Mouse (Mus musculus) liver, adult 2 months (tissue): ENCODE results near the gene Zpbp. TPM values are rescaled to one million over a fixed set of nuclear protein-coding genes. Genes with fewer than 3 reads are reported as not detected.

Experiments
- DNase-seq: peaks from one replicate; pipeline ENCODE4 v3.0.0-alpha.2; 2011; ENCODE audit warnings: low read depth, low spot score; ENCODE audit errors: extremely low read depth
- H3K27ac ChIP-seq: fragments of 200-500 bp; replicated peaks from 2 replicates; pipeline ENCODE4 v1.5.1; 2012; ENCODE audit warnings: low read depth, mild to moderate bottlenecking, control low read depth, inconsistent platforms, low read length; ENCODE audit not compliant: insufficient read depth
- H3K27me3 ChIP-seq: fragments of 200-500 bp; 2 replicates; pipeline ENCODE4 v1.6.1; 2012; ENCODE audit warnings: mild to moderate bottlenecking, moderate library complexity, low read length, inconsistent platforms; ENCODE audit not compliant: control insufficient read depth, insufficient read depth
- H3K36me3 ChIP-seq: fragments of 200-500 bp; 2 replicates; pipeline ENCODE4 v1.6.1; 2012; ENCODE audit warnings: low read length, inconsistent platforms; ENCODE audit not compliant: control insufficient read depth, insufficient read depth
- H3K4me1 ChIP-seq: fragments of 200-500 bp; 2 replicates; pipeline ENCODE4 v1.6.1; 2011; ENCODE audit warnings: low read length; ENCODE audit not compliant: control insufficient read depth, insufficient read depth
- H3K4me3 ChIP-seq: fragments of 200-500 bp; 2 replicates; pipeline ENCODE4 v1.5.1; 2011; ENCODE audit warnings: low read depth, mild to moderate bottlenecking, control low read depth, low read length, moderate library complexity; ENCODE audit not compliant: insufficient read depth
- H3K79me2 ChIP-seq: fragments of 200-500 bp; 2 replicates; pipeline ENCODE4 v1.6.1; 2012; ENCODE audit warnings: inconsistent platforms, mild to moderate bottlenecking, low read length, moderate library complexity; ENCODE audit not compliant: control insufficient read depth, insufficient read depth
- H3K9ac ChIP-seq: fragments of 200-500 bp; 2 replicates; pipeline ENCODE4 v1.6.1; 2012; ENCODE audit warnings: low read depth, mild to moderate bottlenecking, control low read depth, inconsistent platforms, low read length
- CTCF ChIP-seq: fragments of 200-500 bp; IDR thresholded peaks from 2 replicates; pipeline ENCODE4 v1.5.1; 2011; ENCODE audit warnings: low read depth, low read length, control low read depth
- POLR2A ChIP-seq: fragments of 200-500 bp; IDR thresholded peaks from 2 replicates; pipeline ENCODE4 v1.6.1; 2011; ENCODE audit warnings: low read length, control low read depth; ENCODE audit not compliant: insufficient read depth; ENCODE audit errors: extremely low read depth
- WGBS: fragments of 180-500 bp; shearing (Covaris S2); methylation state at CpG from one replicate; pipeline ENCODE4 v1.1.7; 2018; 5-methylcytosine and 5-hydroxymethylcytosine counted together
- polyA plus RNA-seq: library from polyadenylated mRNA; depleted of rRNA; stranded (reverse); fragments of >200 nt; gene quantifications from 2 replicates; pipeline ENCODE4 v1.2.3, GENCODE M21; 2012
- total RNA-seq: library from RNA; depleted of rRNA; stranded (reverse); fragments of >200 nt; gene quantifications from 2 replicates; pipeline ENCODE4 v1.2.3, GENCODE M21; 2014

The Zpbp gene
- total and polyA plus RNA-seq, 2 experiments = 0.01 to 0.09 TPM

- TF ChIP-seq CTCF (no peak), POLR2A (no peak)
- Histone ChIP-seq H3K36me3 (no peaks in the 10 kb centered on the region), H3K9ac (no peak overlapping the region), H3K79me2 (no peaks in the 10 kb centered on the region), H3K27me3 (no peaks in the 10 kb centered on the region), H3K4me3 (no peak overlapping the region), H3K4me1 (no peaks in the 10 kb centered on the region), H3K27ac (no peak overlapping the region)
- no peak for DNase-seq
- 42% methylated on average over 8 of the region's 8 CpGs for WGBS
These were observed 22.2 kb upstream of the Zpbp start for GRCm38 (mm10) chr11:11484378-11484777.

- Histone ChIP-seq H3K36me3 (no peaks in the 10 kb centered on the region), H3K4me1 (no peaks in the 10 kb centered on the region), H3K9ac (no peak overlapping the region), H3K27me3 (peaks cover 2% of the 10 kb centered on the region; the same call in 1 of the 2 replicates), H3K79me2 (no peaks in the 10 kb centered on the region), H3K27ac (no peak overlapping the region), H3K4me3 (no peak overlapping the region)
- no peak for DNase-seq
- TF ChIP-seq POLR2A = no peak
- TF ChIP-seq CTCF = no peak
These were observed 6.7 kb upstream of the Zpbp start for GRCm38 (mm10) chr11:11468924-11469323.

GRCm38 (mm10) chr11:11462561-11462890 lies 318 bp upstream of the Zpbp start:
- Histone ChIP-seq H3K4me3 (peak overlapping the region; percentile 52; the same call in 1 of the 2 replicates), H3K4me1 (no peaks in the 10 kb centered on the region; the same call in 1 of the 2 replicates), H3K36me3 (no peaks in the 10 kb centered on the region), H3K9ac (no peak overlapping the region), H3K79me2 (no peaks in the 10 kb centered on the region), H3K27me3 (peaks cover 2% of the 10 kb centered on the region; the same call in 1 of the 2 replicates), H3K27ac (no peak overlapping the region)
- 81% methylated on average over 5 of the region's 5 CpGs for WGBS
- no peak for DNase-seq
- TF ChIP-seq CTCF (no peak), POLR2A (no peak)

GRCm38 (mm10) chr11:11455037-11455436 lies 7.2 kb downstream of the Zpbp start:
- DNase-seq = peak; percentile 11
- H3K9ac ChIP-seq = no peak overlapping the region
- no peak for TF ChIP-seq POLR2A
- peak; percentile 7; the same call in 1 of the 2 replicates for TF ChIP-seq CTCF
- no peaks in the 10 kb centered on the region for H3K4me1 ChIP-seq
- H3K4me3 ChIP-seq = no peak overlapping the region
- no peaks in the 10 kb centered on the region for H3K36me3 ChIP-seq
- 23% methylated on average over 2 of the region's 2 CpGs for WGBS
- no peaks in the 10 kb centered on the region for H3K27me3 ChIP-seq
- H3K27ac ChIP-seq = no peak overlapping the region
- no peaks in the 10 kb centered on the region for H3K79me2 ChIP-seq

- Histone ChIP-seq H3K9ac (no peak overlapping the region), H3K27ac (no peak overlapping the region), H3K36me3 (no peaks in the 10 kb centered on the region), H3K4me3 (no peak overlapping the region), H3K4me1 (no peaks in the 10 kb centered on the region), H3K79me2 (no peaks in the 10 kb centered on the region), H3K27me3 (no peaks in the 10 kb centered on the region)
- no peak for DNase-seq
- 78% methylated on average over 2 of the region's 2 CpGs for WGBS
- TF ChIP-seq POLR2A (no peak), CTCF (no peak)
These were observed 44.9 kb downstream of the Zpbp start for GRCm38 (mm10) chr11:11417356-11417755.

GRCm38 (mm10) chr11:11414188-11414587 lies 48.0 kb downstream of the Zpbp start:
- TF ChIP-seq CTCF (no peak), POLR2A (no peak)
- no peaks in the 10 kb centered on the region for H3K79me2 ChIP-seq
- DNase-seq = no peak
- H3K4me1 ChIP-seq = no peaks in the 10 kb centered on the region
- no peak overlapping the region for H3K9ac ChIP-seq
- 74% methylated on average over 5 of the region's 5 CpGs for WGBS
- H3K4me3 ChIP-seq = no peak overlapping the region
- no peaks in the 10 kb centered on the region for H3K36me3 ChIP-seq
- H3K27ac ChIP-seq = no peak overlapping the region
- no peaks in the 10 kb centered on the region for H3K27me3 ChIP-seq
